Mouse (Mus musculus): ENCODE results near the gene Clic3. TPM values are rescaled to one million over a fixed set of nuclear protein-coding genes. Genes with fewer than 3 reads are reported as not detected.
"Not testable (repeated sequence)": the region's sequence is repeated elsewhere in the genome, so short reads cannot be mapped to it uniquely, and the experiment has no call there.

Gene Clic3
- polyA plus RNA-seq (2014; fragmentation: Nextera tagmentation; extraction: Ambion mirVana) = 0.61 and 0.77 TPM in 2 replicates

GRCm38 (mm10) chr2:25456205-25456953 lies at the start of gene Clic3:
Gene Clic3, plus strand, starts transcription at chr2:25456838.
- Histone ChIP-seq H3K4me2 (ENCODE audit: low read depth, low read length, severe bottlenecking) (no peak within 1 kb of the TSS), H3K4me1 (replicated peaks; ENCODE audit: control insufficient read depth, insufficient read depth, low read length) (peaks cover 6% of the 10 kb centered on the region; the same call in 1 of the 2 replicates), H3K27me3 (ENCODE audit: control insufficient read depth, insufficient read depth, low read length) (no peaks in the 10 kb centered on the region), H3K4me3 (ENCODE audit: low read depth, low read length) (no peak within 1 kb of the TSS), H3K9me3 (ENCODE audit: control insufficient read depth, low read length) (no peaks in the 10 kb centered on the region), H3K9ac (ENCODE audit: low read length) (no peak within 1 kb of the TSS), H3K36me3 (ENCODE audit: control insufficient read depth, insufficient read depth, low read length) (no peaks in the 10 kb centered on the region; the same call in 1 of the 2 replicates), H3K27ac (ENCODE audit: low read depth, low read length) (no peak within 1 kb of the TSS)
- 63% methylated on average over 14 of the region's 14 CpGs for WGBS
- ATAC-seq (replicated peaks; ENCODE audit: low FRiP score) (no peak), DNase-seq (ENCODE audit: low spot score) (no peak)

GRCm38 (mm10) chr2:25408908-25409307 lies 47.7 kb upstream of the Clic3 start:
- peaks cover 2% of the 10 kb centered on the region for H3K36me3 ChIP-seq (ENCODE audit: control insufficient read depth, insufficient read depth, low read length)
- H3K4me2 ChIP-seq (ENCODE audit: low read depth, low read length, severe bottlenecking) = no peak overlapping the region
- no peak overlapping the region for H3K27ac ChIP-seq (ENCODE audit: low read depth, low read length)
- DNase-seq (ENCODE audit: low spot score) (no peak), ATAC-seq (replicated peaks; ENCODE audit: low FRiP score) (no peak)
- no peak overlapping the region for H3K4me3 ChIP-seq (ENCODE audit: low read depth, low read length)
- H3K9me3 ChIP-seq (ENCODE audit: control insufficient read depth, low read length) = no peaks in the 10 kb centered on the region
- WGBS = 88% methylated on average over 10 of the region's 10 CpGs
- H3K27me3 ChIP-seq (ENCODE audit: control insufficient read depth, insufficient read depth, low read length) = no peaks in the 10 kb centered on the region
- H3K9ac ChIP-seq (ENCODE audit: low read length) = no peak overlapping the region
- H3K4me1 ChIP-seq (replicated peaks; ENCODE audit: control insufficient read depth, insufficient read depth, low read length) = no peaks in the 10 kb centered on the region

- not testable (repeated sequence) for H3K27me3 ChIP-seq (ENCODE audit: control insufficient read depth, insufficient read depth, low read length); H3K9ac ChIP-seq (ENCODE audit: low read length); H3K27ac ChIP-seq (ENCODE audit: low read depth, low read length); H3K4me1 ChIP-seq (replicated peaks; ENCODE audit: control insufficient read depth, insufficient read depth, low read length); H3K9me3 ChIP-seq (ENCODE audit: control insufficient read depth, low read length); H3K4me2 ChIP-seq (ENCODE audit: low read depth, low read length, severe bottlenecking); H3K4me3 ChIP-seq (ENCODE audit: low read depth, low read length); ATAC-seq (replicated peaks; ENCODE audit: low FRiP score); H3K36me3 ChIP-seq (ENCODE audit: control insufficient read depth, insufficient read depth, low read length); DNase-seq (ENCODE audit: low spot score)
Observed at GRCm38 (mm10) chr2:25413436-25413835, 43.2 kb upstream of the Clic3 start.

- WGBS = 9% methylated on average over 3 of the region's 3 CpGs
- Histone ChIP-seq H3K27me3 (ENCODE audit: control insufficient read depth, insufficient read depth, low read length) (no peaks in the 10 kb centered on the region), H3K9me3 (ENCODE audit: control insufficient read depth, low read length) (no peaks in the 10 kb centered on the region), H3K9ac (ENCODE audit: low read length) (no peak overlapping the region), H3K4me3 (ENCODE audit: low read depth, low read length) (no peak overlapping the region), H3K27ac (ENCODE audit: low read depth, low read length) (no peak overlapping the region), H3K4me2 (ENCODE audit: low read depth, low read length, severe bottlenecking) (no peak overlapping the region), H3K4me1 (replicated peaks; ENCODE audit: control insufficient read depth, insufficient read depth, low read length) (no peaks in the 10 kb centered on the region), H3K36me3 (ENCODE audit: control insufficient read depth, insufficient read depth, low read length) (no peaks in the 10 kb centered on the region)
- ATAC-seq (replicated peaks; ENCODE audit: low FRiP score) (no peak), DNase-seq (ENCODE audit: low spot score) (no peak)
Observed at GRCm38 (mm10) chr2:25417426-25417825, 39.2 kb upstream of the Clic3 start.

GRCm38 (mm10) chr2:25421896-25422295 lies 34.7 kb upstream of the Clic3 start:
- Histone ChIP-seq H3K27ac (ENCODE audit: low read depth, low read length) (no peak overlapping the region), H3K4me2 (ENCODE audit: low read depth, low read length, severe bottlenecking) (no peak overlapping the region), H3K9ac (ENCODE audit: low read length) (no peak overlapping the region), H3K4me3 (ENCODE audit: low read depth, low read length) (no peak overlapping the region), H3K27me3 (ENCODE audit: control insufficient read depth, insufficient read depth, low read length) (no peaks in the 10 kb centered on the region), H3K36me3 (ENCODE audit: control insufficient read depth, insufficient read depth, low read length) (no peaks in the 10 kb centered on the region), H3K9me3 (ENCODE audit: control insufficient read depth, low read length) (no peaks in the 10 kb centered on the region), H3K4me1 (replicated peaks; ENCODE audit: control insufficient read depth, insufficient read depth, low read length) (no peaks in the 10 kb centered on the region)
- ATAC-seq (replicated peaks; ENCODE audit: low FRiP score) (peak; percentile 45), DNase-seq (ENCODE audit: low spot score) (peak; percentile 85)
- 21% methylated on average over 3 of the region's 3 CpGs for WGBS

GRCm38 (mm10) chr2:25422587-25423410 lies 33.8 kb upstream of the Clic3 start, which contains the start of gene Fut7:
Gene Fut7, plus strand, starts transcription at chr2:25423267.
- Histone ChIP-seq H3K9me3 (ENCODE audit: control insufficient read depth, low read length) (no peaks in the 10 kb centered on the region), H3K36me3 (ENCODE audit: control insufficient read depth, insufficient read depth, low read length) (no peaks in the 10 kb centered on the region), H3K4me2 (ENCODE audit: low read depth, low read length, severe bottlenecking) (no peak within 1 kb of the TSS), H3K4me3 (ENCODE audit: low read depth, low read length) (no peak within 1 kb of the TSS), H3K9ac (ENCODE audit: low read length) (no peak within 1 kb of the TSS), H3K4me1 (replicated peaks; ENCODE audit: control insufficient read depth, insufficient read depth, low read length) (no peaks in the 10 kb centered on the region), H3K27me3 (ENCODE audit: control insufficient read depth, insufficient read depth, low read length) (no peaks in the 10 kb centered on the region), H3K27ac (ENCODE audit: low read depth, low read length) (no peak within 1 kb of the TSS)
- ATAC-seq (replicated peaks; ENCODE audit: low FRiP score) = no peak
- 69% methylated on average over 17 of the region's 17 CpGs for WGBS
- no peak for DNase-seq (ENCODE audit: low spot score)

- no peak overlapping the region for H3K9ac ChIP-seq (ENCODE audit: low read length)
- H3K4me1 ChIP-seq (replicated peaks; ENCODE audit: control insufficient read depth, insufficient read depth, low read length) = 0 out of 2 replicates have a peak, but pooled peaks cover 3% of the 10 kb centered on the region
- no peaks in the 10 kb centered on the region for H3K36me3 ChIP-seq (ENCODE audit: control insufficient read depth, insufficient read depth, low read length)
- H3K27ac ChIP-seq (ENCODE audit: low read depth, low read length) = no peak overlapping the region
- 81% methylated on average over 1 of the region's 1 CpGs for WGBS
- H3K4me3 ChIP-seq (ENCODE audit: low read depth, low read length) = no peak overlapping the region
- no peaks in the 10 kb centered on the region for H3K9me3 ChIP-seq (ENCODE audit: control insufficient read depth, low read length)
- no peak for ATAC-seq (replicated peaks; ENCODE audit: low FRiP score)
- DNase-seq (ENCODE audit: low spot score) = no peak
- no peak overlapping the region for H3K4me2 ChIP-seq (ENCODE audit: low read depth, low read length, severe bottlenecking)
- no peaks in the 10 kb centered on the region for H3K27me3 ChIP-seq (ENCODE audit: control insufficient read depth, insufficient read depth, low read length)
Observed at GRCm38 (mm10) chr2:25423626-25424025, 33.0 kb upstream of the Clic3 start.

GRCm38 (mm10) chr2:25425481-25425880 lies 31.2 kb upstream of the Clic3 start:
- Histone ChIP-seq H3K4me3 (ENCODE audit: low read depth, low read length) (no peak overlapping the region), H3K9me3 (ENCODE audit: control insufficient read depth, low read length) (no peaks in the 10 kb centered on the region), H3K9ac (ENCODE audit: low read length) (no peak overlapping the region), H3K4me1 (replicated peaks; ENCODE audit: control insufficient read depth, insufficient read depth, low read length) (0 out of 2 replicates have a peak, but pooled peaks cover 3% of the 10 kb centered on the region), H3K27me3 (ENCODE audit: control insufficient read depth, insufficient read depth, low read length) (no peaks in the 10 kb centered on the region; the same call in 1 of the 2 replicates), H3K36me3 (ENCODE audit: control insufficient read depth, insufficient read depth, low read length) (no peaks in the 10 kb centered on the region), H3K27ac (ENCODE audit: low read depth, low read length) (no peak overlapping the region), H3K4me2 (ENCODE audit: low read depth, low read length, severe bottlenecking) (no peak overlapping the region)
- DNase-seq (ENCODE audit: low spot score) (no peak), ATAC-seq (replicated peaks; ENCODE audit: low FRiP score) (no peak)
- 54% methylated on average over 27 of the region's 27 CpGs for WGBS

All from forebrain, embryonic 11.5 days (tissue).